Comparison of ENCODE assay signal across 8 mouse cellular contexts in genomic region chr12:16588396-16589042, GRCm38 (mm10). TPM values are rescaled to one million over a fixed set of nuclear protein-coding genes. Genes with fewer than 3 reads are reported as not detected.
A peak's percentile ranks its signal among the peaks of the same experiment; 100 is the strongest.
DNase-seq lines count a peak whose midpoint lies in the region; ATAC-seq lines count a peak whose summit lies in the region.

No protein-coding gene starts in this region.

- peak overlapping the region; percentile 75 for H3K4me3 ChIP-seq in neural tube, embryonic 11.5 days (ENCODE audit: low read depth, low read length)
- H3K4me3 ChIP-seq in limb, embryonic 11.5 days (ENCODE audit: low read depth, low read length) = peak overlapping the region; percentile 64
- H3K4me3 ChIP-seq in midbrain, embryonic 14.5 days (replicated peaks; ENCODE audit: low read depth, low read length) = peak overlapping the region; percentile 85

- no peak for ATAC-seq in neural tube, embryonic 11.5 days (ENCODE audit: insufficient read depth, low FRiP score, low TSS enrichment)
- ATAC-seq in limb, embryonic 11.5 days (ENCODE audit: insufficient number of reproducible peaks, low FRiP score, low TSS enrichment, low read depth) = no peak
- ATAC-seq in midbrain, embryonic 14.5 days (ENCODE audit: low FRiP score, low TSS enrichment) = no peak

- peak overlapping the region; percentile 82 for H3K4me2 ChIP-seq in neural tube, embryonic 11.5 days (ENCODE audit: low read depth)
- H3K4me2 ChIP-seq in limb, embryonic 11.5 days (ENCODE audit: low read depth, severe bottlenecking) = peak overlapping the region; percentile 76
- peak overlapping the region; percentile 63 for H3K4me2 ChIP-seq in midbrain, embryonic 14.5 days (ENCODE audit: low read length)

- DNase-seq in neural tube, embryonic 11.5 days (ENCODE audit: low spot score) = no peak
- no peak for DNase-seq in neural tube, embryonic 10.5 days (ENCODE audit: extremely low spot score, low spot score)
- DNase-seq in cerebellum, postnatal 36 days = peak; percentile 32 to 34
- DNase-seq in heart, postnatal 36 days = peak; percentile 28 to 33
- DNase-seq in limb, embryonic 11.5 days (ENCODE audit: low spot score) = no peak
- DNase-seq in midbrain, embryonic 14.5 days = peak; percentile 47
- DNase-seq in thymus, postnatal 25 days = no peak
- DNase-seq in spleen, postnatal 4 days (ENCODE audit: low spot score in 2 of 2) = no peak

- H3K36me3 ChIP-seq in neural tube, embryonic 11.5 days (ENCODE audit: control insufficient read depth, insufficient read depth, low read length) = no peaks in the 10 kb centered on the region
- no peaks in the 10 kb centered on the region for H3K36me3 ChIP-seq in limb, embryonic 11.5 days (ENCODE audit: control insufficient read depth, insufficient read depth, low read length)
- no peaks in the 10 kb centered on the region for H3K36me3 ChIP-seq in midbrain, embryonic 14.5 days (ENCODE audit: control insufficient read depth, insufficient read depth, low read length)

- 33% methylated on average over 7 of the region's 7 CpGs for WGBS in neural tube, embryonic 11.5 days
- whole genome bisulfite sequencing in limb, embryonic 11.5 days = 36% methylated on average over 7 of the region's 7 CpGs
- WGBS in midbrain, embryonic 14.5 days = 12% methylated on average over 7 of the region's 7 CpGs

- H3K9ac ChIP-seq in neural tube, embryonic 11.5 days (ENCODE audit: low read length) = peak overlapping the region; percentile 79
- peak overlapping the region; percentile 69 for H3K9ac ChIP-seq in limb, embryonic 11.5 days (ENCODE audit: low read length)
- H3K9ac ChIP-seq in midbrain, embryonic 14.5 days (replicated peaks; ENCODE audit: low read length) = peak overlapping the region; percentile 96

- intact Hi-C loops in heart, postnatal 36 days (cut with DNase I) = loop anchor here (10.0 kb wide), 2 partner anchors 306 to 426 kb away; partner anchors contain the start of genes 2410004P03Rik and Rock2

- H3K4me1 ChIP-seq in neural tube, embryonic 11.5 days (ENCODE audit: control insufficient read depth, insufficient read depth, low read length) = peaks cover 14% of the 10 kb centered on the region; the same call in 1 of the 2 replicates
- H3K4me1 ChIP-seq in limb, embryonic 11.5 days (ENCODE audit: control insufficient read depth, insufficient read depth, low read length) = peaks cover 19% of the 10 kb centered on the region
- peaks cover 50% of the 10 kb centered on the region for H3K4me1 ChIP-seq in midbrain, embryonic 14.5 days (ENCODE audit: control insufficient read depth, insufficient read depth, low read length)

- no peaks in the 10 kb centered on the region for H3K27me3 ChIP-seq in neural tube, embryonic 11.5 days (ENCODE audit: control insufficient read depth, insufficient read depth, low read length)
- H3K27me3 ChIP-seq in limb, embryonic 11.5 days (ENCODE audit: control insufficient read depth, insufficient read depth, low read length) = no peaks in the 10 kb centered on the region
- no peaks in the 10 kb centered on the region for H3K27me3 ChIP-seq in midbrain, embryonic 14.5 days (ENCODE audit: control insufficient read depth, insufficient read depth, low read length)

- no peaks in the 10 kb centered on the region for H3K9me3 ChIP-seq in neural tube, embryonic 11.5 days (ENCODE audit: control insufficient read depth, low read length)
- no peaks in the 10 kb centered on the region for H3K9me3 ChIP-seq in limb, embryonic 11.5 days (ENCODE audit: control insufficient read depth, low read length)
- H3K9me3 ChIP-seq in midbrain, embryonic 14.5 days (ENCODE audit: control insufficient read depth, low read length) = no peaks in the 10 kb centered on the region

- H3K27ac ChIP-seq in neural tube, embryonic 11.5 days (ENCODE audit: low read depth, low read length) = no peak overlapping the region
- H3K27ac ChIP-seq in limb, embryonic 11.5 days (replicated peaks; ENCODE audit: low read depth, low read length) = no peak overlapping the region
- H3K27ac ChIP-seq in midbrain, embryonic 14.5 days (replicated peaks; ENCODE audit: low read depth, low read length) = peak overlapping the region; percentile 89

RNA-seq across cellular contexts. Expression of gene Lpin1, which starts 22.2 kb away (rescaled TPM):
- polyA plus RNA-seq in neural tube, embryonic 11.5 days (2014; fragmentation: Nextera tagmentation; extraction: Ambion mirVana) = 10.8 and 12.0 TPM in 2 replicates
- total RNA-seq in heart, postnatal 36 days (2021) = 100 to 1,000 TPM; 106 to 172 TPM
- 7.1 and 7.3 TPM in 2 replicates for polyA plus RNA-seq in limb, embryonic 11.5 days (2014; fragmentation: Nextera tagmentation; extraction: Ambion mirVana)
- 21.0 and 27.1 TPM in 2 replicates for polyA plus RNA-seq in midbrain, embryonic 14.5 days (2014; fragmentation: Nextera tagmentation; extraction: Ambion mirVana)

Comparison
In these comparisons a context has a peak if more than half of its experiments do, and no peak if none do; other contexts are left out.
1. DNase-seq: peak in cerebellum, postnatal 36 days (2 of 2), heart, postnatal 36 days (2 of 2) and midbrain, embryonic 14.5 days (single experiment); none in neural tube, embryonic 11.5 days (single experiment), neural tube, embryonic 10.5 days (single experiment), limb, embryonic 11.5 days (single experiment), thymus, postnatal 25 days (single experiment) and spleen, postnatal 4 days (0 of 2).
2. Peak in every context shown above with its lines, with median percentiles within 50 percentile points of each other: H3K4me2 ChIP-seq, H3K4me3 ChIP-seq and H3K9ac ChIP-seq.